Mouse (Mus musculus): ENCODE data around the gene Klhl20. TPM values are rescaled to one million over a fixed set of nuclear protein-coding genes. Genes with fewer than 3 reads are reported as not detected.

Gene Klhl20
- total RNA-seq, 2 experiments from 2014 or later: 19.9 to 21.8 TPM

- no peak for DNase-seq (ENCODE audit: low spot score in 2 of 2)
Observed at GRCm38 (mm10) chr1:161076238-161076637, 55.1 kb downstream of the Klhl20 start.

- DNase-seq (ENCODE audit: low spot score in 2 of 2): no peak
Observed at GRCm38 (mm10) chr1:161071272-161071620, 60.1 kb downstream of the Klhl20 start.

- DNase-seq (ENCODE audit: low spot score in 2 of 2): peak; percentile 95 to 97
Observed at GRCm38 (mm10) chr1:161070352-161071271, 60.7 kb downstream of the Klhl20 start, which contains the start of the genes Dars2 and Cenpl. TSS of gene Dars2 (minus strand) at chr1:161070658. TSS of gene Cenpl (plus strand) at chr1:161070713.

- no peak for DNase-seq (ENCODE audit: low spot score in 2 of 2)
Observed at GRCm38 (mm10) chr1:161063351-161063750, 68.0 kb downstream of the Klhl20 start.

- DNase-seq (ENCODE audit: low spot score in 2 of 2): no peak
Observed at GRCm38 (mm10) chr1:161057164-161057563, 74.1 kb downstream of the Klhl20 start.

- DNase-seq (ENCODE audit: low spot score in 2 of 2): no peak
Observed at GRCm38 (mm10) chr1:161046972-161047371, 84.3 kb downstream of the Klhl20 start.

- DNase-seq (ENCODE audit: low spot score in 2 of 2): no peak
Observed at GRCm38 (mm10) chr1:161041261-161042020, 89.9 kb downstream of the Klhl20 start.

GRCm38 (mm10) chr1:161040855-161041254, 90.5 kb downstream of the Klhl20 start:
- DNase-seq (ENCODE audit: low spot score in 2 of 2): no peak

- no peak for DNase-seq (ENCODE audit: low spot score in 2 of 2)
Observed at GRCm38 (mm10) chr1:161040426-161040770, 90.9 kb downstream of the Klhl20 start.

GRCm38 (mm10) chr1:161039741-161040425, 91.4 kb downstream of the Klhl20 start:
- DNase-seq (ENCODE audit: low spot score in 2 of 2): peak; percentile 13 to 22

- DNase-seq (ENCODE audit: low spot score in 2 of 2): peak in 1 of 2 experiments; percentile 4
Observed at GRCm38 (mm10) chr1:161038968-161039721, 92.2 kb downstream of the Klhl20 start.

Other genes starting within 250 kb of the Klhl20 start
- 10 to 100 TPM; 39.9 to 40.2 TPM for gene Rc3h1, start 225.1 kb downstream of the Klhl20 start, total RNA-seq (2021)
- gene Serpinc1, start 152.9 kb downstream of the Klhl20 start, total RNA-seq (2021): under 1 TPM; 0.13 to 0.59 TPM
- 10 to 100 TPM; 19.8 to 20.0 TPM for gene Zbtb37, start 96.7 kb downstream of the Klhl20 start, total RNA-seq (2021)
- 10 to 100 TPM; 23.7 to 24.6 TPM for gene Dars2, start 60.9 kb downstream of the Klhl20 start, total RNA-seq (2021)
- 1 to 10 TPM; 2.9 to 4.3 TPM for gene Cenpl, start 60.8 kb downstream of the Klhl20 start, total RNA-seq (2021)
- gene Ankrd45, start 11.2 kb upstream of the Klhl20 start, total RNA-seq (2021): 10 to 100 TPM; 27.1 to 29.2 TPM
- gene Tex50, start 27.8 kb upstream of the Klhl20 start, total RNA-seq (2021): not detected
- 100 to 1,000 TPM; 214 to 229 TPM for gene Prdx6, start 119.7 kb upstream of the Klhl20 start, total RNA-seq (2021)

All from layer of hippocampus, postnatal 10 days (tissue).